Mouse (Mus musculus): ENCODE results near the gene Sh2d2a.
"Not testable (repeated sequence)": the region's sequence is repeated elsewhere in the genome, so short reads cannot be mapped to it uniquely, and the experiment has no call there.

The Sh2d2a gene

GRCm38 (mm10) chr3:87855936-87856335 is 9.4 kb downstream of the Sh2d2a start:
- DNase-seq (ENCODE audit: low read depth), result no peak

- DNase-seq (ENCODE audit: low read depth), result no peak
Measured at GRCm38 (mm10) chr3:87857666-87858065, 11.1 kb downstream of the Sh2d2a start.

- DNase-seq (ENCODE audit: low read depth), result peak; percentile 50
Measured at GRCm38 (mm10) chr3:87859813-87860212, 13.3 kb downstream of the Sh2d2a start.

- DNase-seq (ENCODE audit: low read depth), result not testable (repeated sequence)
Measured at GRCm38 (mm10) chr3:87864111-87864510, 17.6 kb downstream of the Sh2d2a start.

GRCm38 (mm10) chr3:87877730-87878129 is 31.2 kb downstream of the Sh2d2a start:
- DNase-seq (ENCODE audit: low read depth), result no peak

- no peak for DNase-seq (ENCODE audit: low read depth)
Measured at GRCm38 (mm10) chr3:87884291-87884690, 37.7 kb downstream of the Sh2d2a start.

- DNase-seq (ENCODE audit: low read depth), result no peak
Measured at GRCm38 (mm10) chr3:87884708-87885251, 38.2 kb downstream of the Sh2d2a start.

GRCm38 (mm10) chr3:87885281-87886003 is 38.9 kb downstream of the Sh2d2a start, which contains the start of gene Prcc:
Prcc (minus strand) TSS chr3:87885608.
- DNase-seq (ENCODE audit: low read depth), result peak; percentile 100

GRCm38 (mm10) chr3:87886004-87886365 is 39.4 kb downstream of the Sh2d2a start:
- no peak for DNase-seq (ENCODE audit: low read depth)

- DNase-seq (ENCODE audit: low read depth), result no peak
Measured at GRCm38 (mm10) chr3:87886416-87886815, 39.9 kb downstream of the Sh2d2a start.

GRCm38 (mm10) chr3:87887400-87887799 is 40.8 kb downstream of the Sh2d2a start:
- not testable (repeated sequence) for DNase-seq (ENCODE audit: low read depth)

GRCm38 (mm10) chr3:87891481-87891880 is 44.9 kb downstream of the Sh2d2a start:
- no peak for DNase-seq (ENCODE audit: low read depth)

GRCm38 (mm10) chr3:87893367-87893905 is 46.9 kb downstream of the Sh2d2a start:
- DNase-seq (ENCODE audit: low read depth), result no peak

GRCm38 (mm10) chr3:87899266-87899665 is 52.7 kb downstream of the Sh2d2a start:
- no peak for DNase-seq (ENCODE audit: low read depth)

- DNase-seq (ENCODE audit: low read depth), result no peak
Measured at GRCm38 (mm10) chr3:87899776-87900175, 53.2 kb downstream of the Sh2d2a start.

- DNase-seq (ENCODE audit: low read depth), result no peak
Measured at GRCm38 (mm10) chr3:87901036-87901624, 54.6 kb downstream of the Sh2d2a start.

GRCm38 (mm10) chr3:87901959-87902358 is 55.4 kb downstream of the Sh2d2a start:
- not testable (repeated sequence) for DNase-seq (ENCODE audit: low read depth)

- no peak for DNase-seq (ENCODE audit: low read depth)
Measured at GRCm38 (mm10) chr3:87903821-87904220, 57.3 kb downstream of the Sh2d2a start.
